Mouse (Mus musculus) layer of hippocampus, adult 18-20 months (tissue): Measurements from ENCODE around the gene Sash1. TPM values are rescaled to one million over a fixed set of nuclear protein-coding genes. Genes with fewer than 3 reads are reported as not detected.
A peak's percentile ranks its signal among the peaks of the same experiment; 100 is the strongest.

Experiments used
- DNase-seq, 2 experiments: peaks; one replicate each; pipeline ENCODE4 v3.0.0; 2022; ENCODE audit warnings: low spot score in 2 of 2
- total RNA-seq, 2 experiments: library from RNA; stranded (reverse); gene quantifications; 2 replicates each; pipeline ENCODE4 v1.2.3; 2021

Gene Sash1
- total RNA-seq, 2 experiments from 2014 or later: 78.9 to 79.8 TPM

GRCm38 (mm10) chr10:8856942-8857341 is 28.9 kb downstream of the Sash1 start:
- peak in 1 of 2 experiments; percentile 54 for DNase-seq

DNA sequence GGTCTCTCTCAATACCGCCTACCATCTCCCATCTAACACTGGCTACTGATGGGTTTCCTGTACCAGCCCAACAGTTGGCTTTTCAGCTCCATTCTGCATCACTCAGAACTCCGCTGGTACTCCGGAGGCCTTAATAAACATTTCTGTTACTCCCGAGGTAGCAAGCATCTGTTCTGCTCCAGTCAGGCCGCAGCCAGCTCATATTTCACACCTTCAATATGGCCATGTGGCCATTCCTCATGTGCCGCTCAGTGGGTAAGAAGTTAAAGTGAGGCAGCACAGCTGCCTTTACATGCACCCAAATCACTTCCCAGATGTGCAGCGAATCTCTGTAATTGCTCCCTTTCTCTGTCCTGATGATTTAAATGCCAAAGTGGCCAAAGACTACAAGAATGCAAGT is 32.5 kb downstream of the Sash1 start:
- no peak for DNase-seq

GRCm38 (mm10) chr10:8851625-8852024 is 34.2 kb downstream of the Sash1 start:
- DNase-seq: no peak

- DNase-seq: no peak
Measured at GRCm38 (mm10) chr10:8847974-8848373, 37.9 kb downstream of the Sash1 start.

DNA sequence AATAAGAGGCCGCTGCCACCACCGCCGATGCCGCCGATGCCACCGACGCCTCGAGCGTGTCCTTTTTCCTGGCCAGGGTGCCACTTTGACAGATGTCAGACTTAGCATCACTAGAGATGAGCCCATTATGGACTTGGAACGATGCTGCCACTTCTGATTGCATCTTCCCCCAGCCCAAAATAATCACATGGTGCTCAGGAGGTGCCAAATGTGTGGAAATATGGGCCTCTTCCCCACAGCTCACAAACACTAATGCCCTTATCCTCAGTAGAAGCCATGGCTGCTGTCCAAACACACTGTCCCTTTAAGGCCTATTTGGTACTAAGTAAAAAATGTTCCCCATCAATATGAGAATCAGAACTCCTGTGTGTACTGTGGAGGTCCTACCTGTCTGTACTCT is 39.6 kb downstream of the Sash1 start:
- DNase-seq: no peak

DNA sequence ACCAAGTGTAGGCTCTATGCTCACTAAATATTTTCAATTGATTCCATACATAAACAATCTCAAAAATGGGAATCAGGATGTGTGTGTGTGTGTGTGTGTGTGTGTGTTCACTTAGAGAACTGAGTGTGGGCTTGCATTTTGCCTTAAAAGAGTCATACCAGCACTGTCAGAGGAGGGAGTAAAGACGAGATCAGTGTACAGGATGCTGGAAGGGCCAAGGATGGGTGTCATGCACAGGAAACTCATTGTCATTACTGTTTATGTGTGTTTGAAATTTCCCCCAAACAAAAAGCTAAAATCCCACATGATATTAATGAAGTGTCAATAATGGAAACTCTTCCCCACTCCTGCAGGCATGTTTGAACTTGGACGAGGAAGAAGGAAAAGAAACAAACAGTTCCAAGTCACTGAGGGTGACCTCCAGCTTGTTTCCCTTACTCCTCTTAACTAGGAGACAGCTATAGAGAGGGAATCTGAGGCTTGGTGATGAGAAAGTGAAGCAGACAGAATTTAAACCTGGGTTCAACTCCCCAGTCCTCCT is 40.6 kb downstream of the Sash1 start:
- no peak for DNase-seq

GRCm38 (mm10) chr10:8839956-8840355 is 45.9 kb downstream of the Sash1 start:
- no peak for DNase-seq

- no peak for DNase-seq
Measured at GRCm38 (mm10) chr10:8833816-8834464, 51.9 kb downstream of the Sash1 start.

GRCm38 (mm10) chr10:8826303-8826702 is 59.6 kb downstream of the Sash1 start:
- DNase-seq: no peak

DNA sequence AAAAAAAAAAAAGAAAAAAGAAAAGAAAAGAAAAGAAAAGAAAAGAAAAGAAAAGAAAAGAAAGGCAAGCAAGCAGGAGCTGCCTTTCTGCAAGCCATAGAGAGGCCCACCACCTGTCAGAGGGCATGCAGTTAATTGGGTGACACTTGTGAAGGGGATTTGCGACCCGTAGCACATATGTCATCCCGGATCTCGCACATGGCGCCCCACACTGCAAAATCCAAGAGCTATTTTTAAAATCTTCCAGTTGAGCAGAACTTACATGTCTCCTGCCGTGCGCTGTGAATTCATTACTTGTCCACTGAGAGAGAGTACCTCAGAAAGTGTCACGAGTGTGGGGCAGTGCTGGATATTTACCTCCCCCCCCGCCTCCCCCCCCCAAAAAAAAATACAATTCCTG is 60.0 kb downstream of the Sash1 start:
- DNase-seq: no peak

DNA sequence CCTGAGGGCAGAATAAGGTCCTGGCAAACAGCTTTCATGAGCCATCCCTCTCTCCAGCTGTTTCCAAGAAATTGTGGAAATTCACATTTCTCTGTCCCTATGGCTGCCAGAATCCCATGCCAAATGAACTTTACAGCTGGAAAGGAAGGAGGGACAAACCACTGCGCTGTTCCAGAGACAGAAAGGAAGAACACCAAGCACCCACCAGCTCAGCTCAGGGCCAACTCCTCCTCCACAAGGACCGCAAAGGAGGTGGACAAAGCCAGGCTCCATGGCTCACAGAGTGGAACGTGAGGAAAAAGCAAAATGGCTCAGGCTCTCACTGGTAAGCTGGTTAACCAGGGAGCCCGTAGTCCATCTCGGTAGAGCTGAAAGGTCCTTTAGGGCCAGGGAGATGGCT is 67.8 kb downstream of the Sash1 start:
- DNase-seq: no peak

DNA sequence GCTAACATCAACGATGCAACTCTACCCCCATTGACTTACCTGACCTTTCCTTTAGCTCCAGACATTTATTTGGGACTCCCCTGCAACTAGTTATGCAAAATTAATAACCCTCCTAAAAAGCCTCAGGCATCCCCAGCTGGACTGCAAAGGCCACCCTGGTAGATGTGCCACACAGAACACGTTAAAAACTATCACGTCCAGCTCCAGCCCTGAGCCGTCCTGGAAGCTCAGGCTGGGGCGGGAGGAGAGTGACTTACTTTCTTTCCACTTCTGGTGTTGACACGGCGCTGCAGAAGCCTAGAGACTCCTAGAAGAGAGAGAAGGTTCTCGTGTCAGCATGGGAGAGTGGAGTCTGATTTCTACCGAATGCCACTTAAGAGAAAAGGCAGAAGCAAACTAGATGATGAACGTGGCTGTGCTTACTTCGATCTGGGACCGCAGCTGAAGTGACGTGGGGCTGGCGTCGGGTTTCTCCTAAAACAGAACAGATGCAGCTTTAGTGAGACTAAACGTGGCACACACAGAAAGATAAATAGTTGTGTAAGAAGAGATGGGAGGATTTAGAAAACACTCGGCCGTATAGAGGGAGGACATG is 71.8 kb downstream of the Sash1 start:
- no peak for DNase-seq

DNA sequence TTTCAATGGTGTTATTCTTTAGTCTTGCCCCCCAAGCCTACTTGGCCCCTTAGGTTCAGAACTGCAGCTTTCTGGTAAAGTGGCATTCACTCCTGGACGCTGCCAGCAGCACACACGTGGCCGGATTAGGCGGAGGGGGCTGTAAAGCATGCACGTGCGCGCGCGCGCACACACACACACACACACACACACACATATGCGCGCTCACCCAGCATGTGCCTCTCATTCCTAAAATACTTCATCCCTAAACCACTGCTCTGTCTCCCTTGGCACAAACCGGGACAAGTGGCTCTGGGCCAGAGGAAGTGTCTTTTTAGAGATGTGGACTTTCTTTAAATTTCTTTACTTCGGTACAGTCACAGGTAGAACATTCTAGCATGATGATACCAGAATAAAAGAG is 72.6 kb downstream of the Sash1 start:
- DNase-seq: no peak

DNA sequence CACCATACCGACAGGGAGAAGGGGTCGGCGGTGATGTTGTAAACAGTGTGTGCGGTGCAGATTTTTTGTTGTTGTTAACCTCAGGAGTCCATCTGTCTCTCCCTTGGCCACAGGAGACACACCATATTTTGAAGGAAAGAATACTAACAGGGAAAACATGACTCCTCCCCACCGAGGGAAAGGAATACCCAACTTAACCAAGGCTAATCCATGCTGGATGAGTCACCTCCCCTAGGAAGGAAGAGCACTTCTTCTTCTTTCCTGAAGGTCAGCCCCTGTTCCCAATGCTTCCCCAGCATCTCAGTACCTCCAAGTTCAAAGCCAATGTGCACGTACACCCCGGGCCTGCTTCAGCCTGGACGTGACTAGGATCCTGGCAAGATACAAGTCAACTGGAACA is 73.1 kb downstream of the Sash1 start:
- no peak for DNase-seq

DNA sequence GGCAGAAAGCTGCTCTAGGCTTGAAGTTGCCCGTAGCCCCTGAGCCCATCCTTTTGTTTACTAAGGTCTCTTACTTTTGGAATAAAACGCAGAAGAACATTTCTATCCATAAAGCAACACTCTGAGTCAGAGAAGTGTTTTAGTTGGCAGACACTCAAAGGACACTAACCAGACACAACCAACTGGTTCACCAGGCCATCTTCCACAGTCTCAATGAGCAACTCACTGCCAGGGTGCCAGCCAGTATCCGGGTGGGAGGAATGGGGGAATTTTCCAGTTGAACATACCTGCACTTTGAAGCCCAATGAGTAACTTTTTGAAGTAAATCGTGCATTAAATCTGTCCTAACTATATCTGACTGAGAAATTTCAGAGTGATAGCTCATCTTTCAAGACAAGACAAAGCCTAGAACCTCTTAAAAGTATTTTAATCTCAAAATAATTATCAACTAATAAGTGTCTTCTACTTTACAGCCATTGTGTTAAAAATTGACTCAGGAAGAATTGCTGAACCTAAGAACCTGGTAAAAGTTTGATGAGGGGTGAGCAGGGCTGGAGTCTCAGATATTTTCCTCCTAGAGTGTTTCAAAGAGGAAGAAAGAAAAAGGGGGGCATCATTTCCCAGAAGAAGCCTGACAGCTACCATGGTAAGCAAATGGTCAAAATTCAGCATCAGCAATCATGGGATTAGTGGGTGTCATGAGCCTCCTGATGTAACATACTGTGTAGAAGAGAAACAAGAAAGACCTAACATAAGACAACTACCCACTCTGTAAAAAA is 74.4 kb downstream of the Sash1 start:
- no peak for DNase-seq

DNA sequence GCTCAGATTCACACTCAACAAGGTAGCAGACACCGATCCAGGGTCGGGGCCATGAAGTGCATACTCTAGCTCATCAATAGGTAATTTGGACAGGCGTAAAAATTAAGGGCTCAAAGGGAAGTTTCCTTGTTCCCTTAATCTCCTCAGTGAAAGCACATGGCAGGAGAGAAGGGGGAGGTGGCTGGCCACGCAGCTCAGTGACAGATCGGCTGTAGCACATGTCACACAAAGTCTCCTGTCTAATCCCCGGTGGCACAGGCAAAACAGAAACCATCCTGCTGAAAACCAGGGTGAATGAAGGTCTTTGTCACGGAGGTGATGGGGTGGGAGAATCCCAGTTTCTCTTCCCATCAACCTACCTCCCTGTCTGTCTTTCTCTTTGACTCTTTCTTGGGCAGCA is 75.4 kb downstream of the Sash1 start:
- no peak for DNase-seq

GRCm38 (mm10) chr10:8808383-8808782 is 77.5 kb downstream of the Sash1 start:
- DNase-seq: no peak

GRCm38 (mm10) chr10:8807581-8807980 is 78.3 kb downstream of the Sash1 start:
- DNase-seq: no peak

DNA sequence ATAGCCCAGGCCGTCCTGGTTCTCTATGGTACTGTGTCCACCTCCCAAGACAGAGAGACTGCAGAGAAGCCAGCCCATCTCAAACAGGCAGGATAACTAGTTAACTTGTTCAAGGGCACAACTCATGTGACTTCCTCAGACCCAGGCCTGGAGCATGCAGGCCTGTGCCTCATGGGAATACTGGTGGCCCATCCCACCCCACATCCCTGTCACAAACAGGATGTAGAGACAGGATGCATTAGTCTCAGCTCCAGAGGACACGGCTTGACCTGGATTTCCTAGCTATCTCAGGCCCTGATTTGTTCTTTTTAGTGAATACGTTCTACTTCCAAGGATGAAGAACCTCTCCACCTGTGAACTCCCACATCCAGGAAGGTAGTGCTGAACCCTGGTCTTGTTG is 80.5 kb downstream of the Sash1 start:
- DNase-seq: no peak

DNA sequence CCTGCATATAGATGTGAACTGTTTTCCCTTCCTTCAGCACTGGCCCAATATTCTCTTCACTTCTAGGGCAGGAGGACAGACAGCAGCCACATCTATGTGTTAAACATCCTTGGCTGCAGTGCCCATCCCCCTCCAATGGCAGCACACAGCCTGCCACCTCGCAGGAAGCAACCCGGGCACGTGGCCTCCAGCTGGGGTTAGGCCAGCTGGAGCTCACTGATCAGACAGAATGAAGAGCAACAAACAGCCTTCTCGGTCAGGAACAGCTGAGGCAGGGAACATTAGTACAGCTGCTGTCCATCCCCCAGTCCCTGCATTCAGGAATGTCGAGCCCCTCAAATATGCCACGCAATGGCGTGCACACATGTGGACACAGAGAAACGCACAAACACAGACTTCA is 81.6 kb downstream of the Sash1 start:
- DNase-seq: peak; percentile 29 to 57

DNA sequence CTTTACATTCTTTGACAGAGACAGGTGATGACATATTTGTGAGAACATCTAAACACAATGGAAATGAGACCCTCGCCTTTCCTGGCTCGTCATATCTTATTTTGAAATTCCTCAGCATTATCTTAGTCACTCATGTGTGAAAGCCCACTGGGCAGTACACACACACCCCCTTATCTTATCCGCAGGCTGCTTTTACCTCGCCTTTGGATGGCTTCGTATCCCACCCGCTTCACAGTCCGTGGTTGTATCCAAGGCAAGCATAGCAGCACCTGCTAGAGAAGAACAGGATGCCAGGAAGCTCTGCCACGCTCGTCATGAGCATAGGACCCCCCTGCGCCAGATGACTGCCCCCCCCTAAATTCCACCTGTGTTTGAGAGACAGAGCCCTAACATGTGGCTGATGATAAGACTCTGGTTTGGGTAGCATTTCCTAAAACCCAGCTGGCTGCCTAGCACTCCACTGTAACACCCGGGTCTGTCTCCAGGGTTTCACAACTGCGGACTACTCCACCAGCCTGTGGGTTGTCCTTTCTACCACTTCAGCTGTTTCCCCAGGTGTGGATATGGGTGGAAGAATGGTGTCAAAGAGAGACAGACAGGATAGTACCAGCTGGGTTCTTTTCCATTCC is 84.0 kb downstream of the Sash1 start:
- DNase-seq: no peak

DNA sequence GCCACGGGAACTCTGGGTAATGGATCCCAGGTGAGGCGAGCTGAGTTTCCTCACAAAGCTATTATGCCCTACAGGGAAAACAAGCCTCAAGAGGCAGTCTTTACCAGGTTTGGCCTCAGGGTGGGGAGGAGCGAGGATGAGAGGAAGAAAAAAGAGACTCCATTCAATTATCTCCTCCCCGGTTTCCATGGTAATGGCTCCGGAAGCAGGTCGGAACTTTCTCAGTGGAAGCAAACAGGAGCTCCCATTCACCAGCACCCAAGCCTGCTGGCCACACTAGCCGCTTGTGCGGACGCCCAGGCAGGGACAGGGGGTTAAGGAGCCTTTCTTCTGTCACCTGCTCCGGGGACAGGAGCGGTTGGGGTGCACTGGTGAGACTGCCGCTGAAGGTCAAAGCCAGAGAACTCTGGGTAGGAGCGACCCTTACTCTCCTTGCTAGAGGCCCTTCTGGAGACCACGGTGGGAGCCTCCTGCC is 84.7 kb downstream of the Sash1 start:
- DNase-seq: peak; percentile 50 to 77
